Mouse (Mus musculus): ENCODE data around the gene 4930518I15Rik. TPM values are rescaled to one million over a fixed set of nuclear protein-coding genes. Genes with fewer than 3 reads are reported as not detected.

4930518I15Rik gene
- total and polyA plus RNA-seq, 2 experiments from 2014 or later: 3.2 TPM; not detected in 1

GRCm38 (mm10) chr2:156864481-156864880 is 6.7 kb upstream of the 4930518I15Rik start:
- no peaks in the 10 kb centered on the region for H3K27me3 ChIP-seq (ENCODE audit: control insufficient read depth, insufficient read depth, low read length)
- H3K4me1 ChIP-seq (ENCODE audit: control insufficient read depth, insufficient read depth): peaks cover 13% of the 10 kb centered on the region
- no peaks in the 10 kb centered on the region for H3K9me3 ChIP-seq (replicated peaks; ENCODE audit: control insufficient read depth, low read length)
- H3K27ac ChIP-seq (ENCODE audit: low read depth): peak overlapping the region; percentile 95; the same call in 1 of the 2 replicates
- no peak for DNase-seq (ENCODE audit: low spot score)
- H3K4me3 ChIP-seq (ENCODE audit: low read depth, low read length): peak overlapping the region; percentile 92
- WGBS: 73% methylated on average over 3 of the region's 3 CpGs
- ATAC-seq (ENCODE audit: insufficient read depth, low read depth): no peak
- peaks cover 37% of the 10 kb centered on the region for H3K36me3 ChIP-seq (replicated peaks; ENCODE audit: control insufficient read depth, insufficient read depth, low read length)
- peak overlapping the region; percentile 97; the same call in 1 of the 2 replicates for H3K9ac ChIP-seq (replicated peaks; ENCODE audit: low read depth, low read length)
- TF ChIP-seq CTCF (IDR thresholded peaks at IDR 0.05; ENCODE audit: low read depth) (no peak), EP300 (IDR thresholded peaks at IDR 0.05; ENCODE audit: low read depth) (no peak)
- peak overlapping the region; percentile 91 for H3K4me2 ChIP-seq (ENCODE audit: low read depth, low read length)

GRCm38 (mm10) chr2:156863487-156864160 is 5.9 kb upstream of the 4930518I15Rik start:
- DNase-seq (ENCODE audit: low spot score) (peak; percentile 43), ATAC-seq (ENCODE audit: insufficient read depth, low read depth) (peak; percentile 36)
- Histone ChIP-seq H3K36me3 (replicated peaks; ENCODE audit: control insufficient read depth, insufficient read depth, low read length) (peaks cover 32% of the 10 kb centered on the region), H3K9me3 (replicated peaks; ENCODE audit: control insufficient read depth, low read length) (no peaks in the 10 kb centered on the region), H3K4me2 (ENCODE audit: low read depth, low read length) (peak overlapping the region; percentile 91), H3K4me3 (ENCODE audit: low read depth, low read length) (peak overlapping the region; percentile 92), H3K4me1 (ENCODE audit: control insufficient read depth, insufficient read depth) (peaks cover 13% of the 10 kb centered on the region), H3K9ac (replicated peaks; ENCODE audit: low read depth, low read length) (peak overlapping the region; percentile 97), H3K27ac (ENCODE audit: low read depth) (peak overlapping the region; percentile 95), H3K27me3 (ENCODE audit: control insufficient read depth, insufficient read depth, low read length) (no peaks in the 10 kb centered on the region)
- 1% methylated on average over 28 of the region's 28 CpGs for WGBS
- no peak for TF ChIP-seq CTCF (IDR thresholded peaks at IDR 0.05; ENCODE audit: low read depth)
- TF ChIP-seq EP300 (IDR thresholded peaks at IDR 0.05; ENCODE audit: low read depth): no peak

GRCm38 (mm10) chr2:156862772-156863486 is 5.2 kb upstream of the 4930518I15Rik start, which contains the start of gene Rab5if:
TSS of gene Rab5if (plus strand) at chr2:156863128.
- Histone ChIP-seq H3K4me3 (ENCODE audit: low read depth, low read length) (peak within 1 kb of the TSS; percentile 92), H3K4me2 (ENCODE audit: low read depth, low read length) (peak within 1 kb of the TSS; percentile 91), H3K4me1 (ENCODE audit: control insufficient read depth, insufficient read depth) (peaks cover 13% of the 10 kb centered on the region), H3K27me3 (ENCODE audit: control insufficient read depth, insufficient read depth, low read length) (no peaks in the 10 kb centered on the region), H3K27ac (ENCODE audit: low read depth) (peak within 1 kb of the TSS; percentile 95), H3K9me3 (replicated peaks; ENCODE audit: control insufficient read depth, low read length) (no peaks in the 10 kb centered on the region), H3K9ac (replicated peaks; ENCODE audit: low read depth, low read length) (peak within 1 kb of the TSS; percentile 97), H3K36me3 (replicated peaks; ENCODE audit: control insufficient read depth, insufficient read depth, low read length) (peaks cover 30% of the 10 kb centered on the region)
- DNase-seq (ENCODE audit: low spot score) (peak; percentile 95), ATAC-seq (ENCODE audit: insufficient read depth, low read depth) (peak; percentile 96)
- under 1% methylated on average over 97 of the region's 98 CpGs for WGBS
- TF ChIP-seq EP300 (IDR thresholded peaks at IDR 0.05; ENCODE audit: low read depth) (peak; percentile 87; the same call in 1 of the 2 replicates), CTCF (IDR thresholded peaks at IDR 0.05; ENCODE audit: low read depth) (peak; percentile 70)

GRCm38 (mm10) chr2:156862041-156862717 is 4.4 kb upstream of the 4930518I15Rik start:
- Histone ChIP-seq H3K9ac (replicated peaks; ENCODE audit: low read depth, low read length) (peak overlapping the region; percentile 73), H3K36me3 (replicated peaks; ENCODE audit: control insufficient read depth, insufficient read depth, low read length) (peaks cover 23% of the 10 kb centered on the region), H3K4me2 (ENCODE audit: low read depth, low read length) (peak overlapping the region; percentile 91), H3K9me3 (replicated peaks; ENCODE audit: control insufficient read depth, low read length) (no peaks in the 10 kb centered on the region), H3K27ac (ENCODE audit: low read depth) (peak overlapping the region; percentile 95), H3K4me1 (ENCODE audit: control insufficient read depth, insufficient read depth) (peaks cover 14% of the 10 kb centered on the region), H3K27me3 (ENCODE audit: control insufficient read depth, insufficient read depth, low read length) (no peaks in the 10 kb centered on the region), H3K4me3 (ENCODE audit: low read depth, low read length) (peak overlapping the region; percentile 92)
- no peak for TF ChIP-seq CTCF (IDR thresholded peaks at IDR 0.05; ENCODE audit: low read depth)
- TF ChIP-seq EP300 (IDR thresholded peaks at IDR 0.05; ENCODE audit: low read depth): no peak
- WGBS: under 1% methylated on average over 19 of the region's 19 CpGs
- DNase-seq (ENCODE audit: low spot score): peak; percentile 44
- ATAC-seq (ENCODE audit: insufficient read depth, low read depth): no peak

- Histone ChIP-seq H3K9me3 (replicated peaks; ENCODE audit: control insufficient read depth, low read length) (no peaks in the 10 kb centered on the region), H3K4me2 (ENCODE audit: low read depth, low read length) (no peak overlapping the region), H3K27ac (ENCODE audit: low read depth) (no peak overlapping the region), H3K9ac (replicated peaks; ENCODE audit: low read depth, low read length) (no peak overlapping the region), H3K36me3 (replicated peaks; ENCODE audit: control insufficient read depth, insufficient read depth, low read length) (no peaks in the 10 kb centered on the region), H3K27me3 (ENCODE audit: control insufficient read depth, insufficient read depth, low read length) (no peaks in the 10 kb centered on the region), H3K4me1 (ENCODE audit: control insufficient read depth, insufficient read depth) (peaks cover 10% of the 10 kb centered on the region; the same call in 1 of the 2 replicates), H3K4me3 (ENCODE audit: low read depth, low read length) (no peak overlapping the region)
- 79% methylated on average over 7 of the region's 7 CpGs for WGBS
- DNase-seq (ENCODE audit: low spot score) (no peak), ATAC-seq (ENCODE audit: insufficient read depth, low read depth) (no peak)
- no peak for TF ChIP-seq EP300 (IDR thresholded peaks at IDR 0.05; ENCODE audit: low read depth)
- no peak for TF ChIP-seq CTCF (IDR thresholded peaks at IDR 0.05; ENCODE audit: low read depth)
These were observed 925 bp upstream of the 4930518I15Rik start for GRCm38 (mm10) chr2:156858671-156859070.

Measured in heart, postnatal 0 days (tissue).